In the genomic region with DNA sequence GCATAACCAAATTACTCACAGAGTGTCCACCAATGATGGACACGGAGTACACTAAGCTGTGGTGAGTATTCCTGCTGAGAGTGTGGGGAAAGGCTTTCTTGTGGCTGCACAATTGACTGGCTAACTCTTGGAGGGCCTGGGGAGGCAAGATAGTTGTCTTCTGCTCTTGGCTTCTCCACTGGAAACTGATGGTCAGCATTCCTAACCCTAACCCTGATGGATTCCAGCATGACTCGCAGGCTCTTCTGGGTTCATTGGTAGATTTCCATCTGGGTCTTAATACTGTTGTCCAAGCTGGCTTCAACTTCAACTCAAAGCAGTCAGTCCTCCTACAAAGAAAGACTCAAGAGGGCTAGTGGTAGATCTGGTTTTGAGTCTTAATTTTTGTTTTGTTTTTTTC, we compare ENCODE assay signal across 16 mouse cellular contexts.
"Had no signal": no experiment of that assay in that cellular context is flagged by ENCODE, and none has a peak within 500 bp of the region (broad histone marks: within the 10 kb centered on the region; RNA-seq: fewer than 3 reads in every experiment).

No protein-coding gene starts in this region.

- H3K27me3 ChIP-seq: midbrain, embryonic 12.5 days; neural tube, embryonic 12.5 days; stomach, embryonic 15.5 days had no signal

- H3K4me1 ChIP-seq: midbrain, embryonic 10.5 days; midbrain, embryonic 12.5 days; neural tube, embryonic 12.5 days; stomach, embryonic 15.5 days had no signal

- H3K4me3 ChIP-seq: midbrain, embryonic 10.5 days; midbrain, embryonic 12.5 days; myocyte; neural tube, embryonic 12.5 days; stomach, embryonic 15.5 days had no signal

- DNase-seq: lung, adult 18-20 months; lung, embryonic 14.5 days; lung, postnatal 10 days; lung, postnatal 4 days; midbrain, embryonic 14.5 days; right cerebral cortex, postnatal 25 days; thymus, adult 2 months; thymus, postnatal 25 days; thymus, postnatal 4 days had no signal

- H3K9ac ChIP-seq: lung, embryonic 14.5 days; midbrain, embryonic 12.5 days; neural tube, embryonic 12.5 days; stomach, embryonic 15.5 days had no signal

- H3K27ac ChIP-seq: midbrain, embryonic 10.5 days; midbrain, embryonic 12.5 days; neural tube, embryonic 12.5 days; stomach, embryonic 15.5 days; stomach, postnatal 0 days had no signal

- ATAC-seq: midbrain, embryonic 16.5 days had no signal

- H3K9me3 ChIP-seq: midbrain, embryonic 10.5 days; midbrain, embryonic 12.5 days; neural tube, embryonic 12.5 days; stomach, embryonic 15.5 days had no signal

- H3K4me2 ChIP-seq: lung, embryonic 14.5 days; midbrain, embryonic 12.5 days; neural tube, embryonic 12.5 days; stomach, embryonic 15.5 days had no signal
